7 mouse cellular contexts compared by ENCODE assay signal in the genomic region with DNA sequence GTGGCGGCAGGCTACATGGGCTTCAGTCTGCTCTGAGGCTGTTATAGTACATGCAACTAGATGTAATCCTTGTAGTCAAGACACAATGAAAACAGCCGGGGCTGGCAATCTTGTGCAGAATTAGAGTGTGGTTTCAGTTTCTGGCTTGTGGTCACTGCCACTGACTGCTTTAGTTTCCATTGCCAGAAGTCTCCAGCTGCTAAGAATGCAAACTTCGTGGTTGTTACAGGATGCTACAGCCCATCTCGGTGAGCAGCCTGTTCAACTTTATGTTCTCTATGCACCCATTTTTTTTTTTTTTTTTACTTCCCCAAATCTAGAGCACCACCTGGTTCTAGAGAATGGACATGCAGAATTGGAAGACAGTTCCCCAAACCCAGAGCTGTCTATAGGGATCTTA. TPM values are rescaled to one million over a fixed set of nuclear protein-coding genes. Genes with fewer than 3 reads are reported as not detected.
DNase-seq lines count a peak whose midpoint lies in the region; TF ChIP-seq lines count a peak whose summit lies in the region.

No protein-coding gene starts in this region.

- WGBS in lung, adult 2 months = 51% methylated on average over 4 of the region's 4 CpGs

- TF ChIP-seq CTCF in lung, adult 2 months (IDR thresholded peaks at IDR 0.05; ENCODE audit: insufficient read depth, low read length) = no peak

- TF ChIP-seq POLR2A in lung, adult 2 months (IDR thresholded peaks at IDR 0.05; ENCODE audit: borderline replicate concordance, extremely low read depth, low read depth, low read length) = no peak

- DNase-seq in lung, postnatal 25 days (ENCODE audit: low spot score) = peak; percentile 50
- no peak for DNase-seq in lung, adult 2 months
- peak; percentile 88 for DNase-seq in naive thymus-derived CD4-positive, alpha-beta T cell, adult 2 months (ENCODE audit: low read depth)
- no peak for DNase-seq in layer of hippocampus, adult 9-10 months (ENCODE audit: low spot score)
- DNase-seq in embryo, embryonic 10.5 days (ENCODE audit: low spot score) = no peak
- DNase-seq in kidney, adult 9 months = no peak

- no peak overlapping the region for H3K4me3 ChIP-seq in lung, adult 2 months (replicated peaks; ENCODE audit: extremely low read depth, low read depth, low read length)
- H3K4me3 ChIP-seq in brown adipose tissue, adult 24 weeks (ENCODE audit: insufficient read depth, low read depth, low read length) = no peak overlapping the region

- peak overlapping the region; percentile 17; the same call in 1 of the 2 replicates for H3K27ac ChIP-seq in brown adipose tissue, adult 24 weeks (replicated peaks; ENCODE audit: low read depth, low read length)

- peaks cover 21% of the 10 kb centered on the region for H3K4me1 ChIP-seq in lung, adult 2 months (ENCODE audit: control insufficient read depth, insufficient read depth, low read length)
- H3K4me1 ChIP-seq in brown adipose tissue, adult 24 weeks (ENCODE audit: control insufficient read depth, insufficient read depth, insufficient read length, low read length) = peaks cover 16% of the 10 kb centered on the region; the same call in 1 of the 2 replicates

RNA-seq across cellular contexts. Expression of a gene that starts 23.2 kb away (rescaled TPM):
- 5.4 and 10.1 TPM in 2 replicates for polyA plus RNA-seq in lung, adult 2 months (2012; rRNA removed)
- 9.5 and 13.1 TPM in 2 replicates for polyA plus RNA-seq in brown adipose tissue, adult 24 weeks (2012; ENCODE audit: insufficient read depth, insufficient read length, missing spikeins)

Comparison
In these comparisons a context has a peak if more than half of its experiments do, and no peak if none do; other contexts are left out.
1. DNase-seq: peak in lung, postnatal 25 days (single experiment) and naive thymus-derived CD4-positive, alpha-beta T cell, adult 2 months (single experiment); none in lung, adult 2 months (single experiment), layer of hippocampus, adult 9-10 months (single experiment), embryo, embryonic 10.5 days (single experiment) and kidney, adult 9 months (single experiment).